Mouse (Mus musculus) brown adipose tissue, adult 24 weeks (tissue): Measurements from ENCODE around the gene Nts. TPM values are rescaled to one million over a fixed set of nuclear protein-coding genes. Genes with fewer than 3 reads are reported as not detected.
"Not testable (repeated sequence)": the region's sequence is repeated elsewhere in the genome, so short reads cannot be mapped to it uniquely, and the experiment has no call there.

ENCODE experiments used
- H3K27ac ChIP-seq: fragments of 200-500 bp; replicated peaks from 2 replicates; pipeline ENCODE4 v1.5.1; 2012; ENCODE audit warnings: low read depth, mild to moderate bottlenecking, low read length
- H3K4me1 ChIP-seq: fragments of 200-500 bp; 2 replicates; pipeline ENCODE4 v1.6.1; 2012; ENCODE audit warnings: low read length, mixed read lengths; ENCODE audit not compliant: control insufficient read depth, insufficient read depth, insufficient read length
- H3K4me3 ChIP-seq: fragments of 200-500 bp; 2 replicates; pipeline ENCODE4 v1.5.1; 2012; ENCODE audit warnings: low read depth, mild to moderate bottlenecking, low read length, moderate library complexity; ENCODE audit not compliant: insufficient read depth
- polyA plus RNA-seq: library from polyadenylated mRNA; stranded (reverse); fragments of >200 nt; gene quantifications from 2 replicates; pipeline ENCODE4 v1.2.4, GENCODE M21; 2012; ENCODE audit not compliant: missing spikeins, insufficient read depth, insufficient read length

Nts gene
- 3.7 and 4.2 TPM in 2 replicates for polyA plus RNA-seq

GRCm38 (mm10) chr10:102490386-102490785 lies at the start of gene Nts:
TSS of gene Nts (minus strand) at chr10:102490486.
- Histone ChIP-seq H3K4me1 (no peaks in the 10 kb centered on the region), H3K27ac (no peak within 1 kb of the TSS), H3K4me3 (no peak within 1 kb of the TSS)

GRCm38 (mm10) chr10:102527901-102528300 lies 37.6 kb upstream of the Nts start:
- no peak overlapping the region for H3K27ac ChIP-seq
- peaks cover 2% of the 10 kb centered on the region for H3K4me1 ChIP-seq
- H3K4me3 ChIP-seq: no peak overlapping the region

- 0 out of 2 replicates have a peak, but pooled peaks cover 2% of the 10 kb centered on the region for H3K4me1 ChIP-seq
- H3K4me3 ChIP-seq: peak overlapping the region; percentile 35
- peak overlapping the region; percentile 60 for H3K27ac ChIP-seq
These were observed 23.9 kb upstream of the Nts start for GRCm38 (mm10) chr10:102514159-102514558.

GRCm38 (mm10) chr10:102511807-102512461 lies 21.6 kb upstream of the Nts start, which contains the start of gene Rassf9:
TSS of gene Rassf9 (plus strand) at chr10:102512222.
- Histone ChIP-seq H3K27ac (peak within 1 kb of the TSS; percentile 93), H3K4me3 (peak within 1 kb of the TSS; percentile 74), H3K4me1 (peaks cover 7% of the 10 kb centered on the region; the same call in 1 of the 2 replicates)

GRCm38 (mm10) chr10:102511461-102511806 lies 21.1 kb upstream of the Nts start:
- peaks cover 7% of the 10 kb centered on the region; the same call in 1 of the 2 replicates for H3K4me1 ChIP-seq
- H3K27ac ChIP-seq: peak overlapping the region; percentile 93
- H3K4me3 ChIP-seq: peak overlapping the region; percentile 74

- Histone ChIP-seq H3K4me1 (peaks cover 7% of the 10 kb centered on the region; the same call in 1 of the 2 replicates), H3K27ac (peak overlapping the region; percentile 79), H3K4me3 (no peak overlapping the region)
These were observed 17.1 kb upstream of the Nts start for GRCm38 (mm10) chr10:102507386-102507785.

GRCm38 (mm10) chr10:102498754-102499153 lies 8.5 kb upstream of the Nts start:
- Histone ChIP-seq H3K4me3 (no peak overlapping the region), H3K4me1 (no peaks in the 10 kb centered on the region), H3K27ac (no peak overlapping the region)

- H3K4me1 ChIP-seq: no peaks in the 10 kb centered on the region
- no peak overlapping the region for H3K4me3 ChIP-seq
- no peak overlapping the region for H3K27ac ChIP-seq
These were observed 1.5 kb upstream of the Nts start for GRCm38 (mm10) chr10:102491792-102492191.

- H3K4me3 ChIP-seq: no peak overlapping the region
- H3K4me1 ChIP-seq: no peaks in the 10 kb centered on the region
- H3K27ac ChIP-seq: no peak overlapping the region
These were observed 20.9 kb downstream of the Nts start for GRCm38 (mm10) chr10:102469412-102469811.

- Histone ChIP-seq H3K4me1 (no peaks in the 10 kb centered on the region), H3K27ac (no peak overlapping the region), H3K4me3 (no peak overlapping the region)
These were observed 38.5 kb downstream of the Nts start for GRCm38 (mm10) chr10:102451756-102452155.

- Histone ChIP-seq H3K4me3 (no peak overlapping the region), H3K4me1 (no peaks in the 10 kb centered on the region), H3K27ac (no peak overlapping the region)
These were observed 40.8 kb downstream of the Nts start for GRCm38 (mm10) chr10:102449449-102449848.

GRCm38 (mm10) chr10:102444912-102445556 lies 45.3 kb downstream of the Nts start:
- no peak overlapping the region for H3K27ac ChIP-seq
- H3K4me1 ChIP-seq: no peaks in the 10 kb centered on the region

GRCm38 (mm10) chr10:102435467-102435866 lies 54.8 kb downstream of the Nts start:
- H3K27ac ChIP-seq, H3K4me1 ChIP-seq, H3K4me3 ChIP-seq: not testable (repeated sequence)

More at GRCm38 (mm10) chr10:102444912-102445556, 45.3 kb downstream of the Nts start:
- no peak overlapping the region for H3K4me3 ChIP-seq

- not testable (repeated sequence) for H3K27ac ChIP-seq, H3K4me3 ChIP-seq, H3K4me1 ChIP-seq
These were observed 55.2 kb downstream of the Nts start for GRCm38 (mm10) chr10:102435048-102435447.
